Mouse (Mus musculus): ENCODE results near the gene Acads. TPM values are rescaled to one million over a fixed set of nuclear protein-coding genes. Genes with fewer than 3 reads are reported as not detected.

Acads gene
- total and polyA plus RNA-seq, 3 experiments: 31.9 to 56.5 TPM; not detected in 1

DNA sequence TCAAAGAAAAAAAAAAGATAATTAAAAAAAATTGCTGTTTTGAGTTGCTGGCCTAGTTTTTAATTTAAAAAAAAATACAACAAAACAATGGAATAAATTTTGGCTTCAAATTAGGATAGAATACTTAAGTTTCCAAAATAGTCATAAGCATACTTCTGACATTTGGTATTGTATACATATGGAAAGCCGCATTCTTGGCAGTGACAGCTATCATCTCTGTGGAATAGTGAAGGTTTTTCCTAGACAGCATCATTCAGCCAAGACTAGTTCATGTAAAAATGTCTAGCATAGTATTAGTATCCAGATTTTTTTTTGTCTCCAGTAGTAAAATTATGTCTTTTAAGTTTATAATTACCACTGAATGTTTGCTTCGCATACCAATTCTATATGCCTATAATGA, 33.5 kb downstream of the Acads start:
- Histone ChIP-seq H3K27ac (ENCODE audit: control insufficient read depth, low read depth, low read length) (no peak overlapping the region), H3K27me3 (ENCODE audit: control insufficient read depth in 1 of 2, insufficient read depth in 2 of 2, low read length in 2 of 2) (no peaks in the 10 kb centered on the region), H3K9me3 (replicated peaks; ENCODE audit: insufficient read depth, low read length) (no peaks in the 10 kb centered on the region), H3K9ac (ENCODE audit: control insufficient read depth, low read depth, low read length, poor library complexity, severe bottlenecking) (no peak overlapping the region), H3K4me1 (ENCODE audit: control insufficient read depth in 1 of 2, insufficient read depth in 2 of 2, low read length in 2 of 2) (no peaks in the 10 kb centered on the region), H3K4me3 (ENCODE audit: control insufficient read depth in 1 of 2, insufficient read depth in 1 of 2, low read depth in 2 of 2, low read length in 2 of 2) (no peak overlapping the region), H3K36me3 (ENCODE audit: control insufficient read depth in 1 of 2, insufficient read depth in 2 of 2, low read length in 2 of 2) (peaks cover 0 to 34% of the 10 kb centered on the region in 2 experiments; a peak in 2 of 4 replicates), H3K79me2 (ENCODE audit: control insufficient read depth, insufficient read depth, low read length, poor library complexity) (0 out of 2 replicates have a peak, but pooled peaks cover under 1% of the 10 kb centered on the region)
- TF ChIP-seq MEF2A (IDR thresholded peaks at IDR 0.05; ENCODE audit: extremely low read depth, insufficient replicate concordance, low read depth, low read length, poor library complexity, severe bottlenecking): no peak
- no peak for TF ChIP-seq HCFC1 (IDR thresholded peaks at IDR 0.05; ENCODE audit: low read depth, low read length)
- no peak for TF ChIP-seq TBP (IDR thresholded peaks at IDR 0.05; ENCODE audit: low read depth, low read length)
- no peak for TF ChIP-seq RAD21 (IDR thresholded peaks at IDR 0.05; ENCODE audit: low read depth, low read length)
- no peak for TF ChIP-seq CTCF (IDR thresholded peaks at IDR 0.05 in 2 of 3, conservative IDR thresholded peaks at IDR 0.05 in 1 of 3; ENCODE audit: control insufficient read depth in 1 of 3, insufficient read depth in 1 of 3, low read depth in 2 of 3, low read length in 3 of 3, poor library complexity in 1 of 3, severe bottlenecking in 1 of 3)
- TF ChIP-seq GATA1 (IDR thresholded peaks at IDR 0.05; ENCODE audit: low read depth, low read length): no peak
- no peak for TF ChIP-seq MAFK (IDR thresholded peaks at IDR 0.05; ENCODE audit: borderline replicate concordance, low read depth, low read length)
- no peak for TF ChIP-seq POLR2A (IDR thresholded peaks at IDR 0.05; ENCODE audit: control insufficient read depth in 1 of 2, insufficient read depth in 1 of 2, low read depth in 1 of 2, low read length in 2 of 2, poor library complexity in 1 of 2)
- no peak for TF ChIP-seq ZC3H11A (IDR thresholded peaks at IDR 0.05; ENCODE audit: low read depth, low read length)
- TF ChIP-seq ZKSCAN1 (IDR thresholded peaks at IDR 0.05; ENCODE audit: low read depth, low read length): no peak
- no peak for TF ChIP-seq MYB (IDR thresholded peaks at IDR 0.05; ENCODE audit: low read depth, low read length)
- no peak for TF ChIP-seq MYC (IDR thresholded peaks at IDR 0.05; ENCODE audit: low read depth, low read length)
- no peak for TF ChIP-seq MXI1 (IDR thresholded peaks at IDR 0.05; ENCODE audit: low read depth, low read length)
- no peak for TF ChIP-seq USF2 (IDR thresholded peaks at IDR 0.05; ENCODE audit: borderline replicate concordance in 1 of 2, insufficient read depth in 1 of 2, low read depth in 1 of 2, low read length in 2 of 2)
- TF ChIP-seq MAZ (IDR thresholded peaks at IDR 0.05; ENCODE audit: low read depth, low read length): no peak
- TF ChIP-seq TAL1 (IDR thresholded peaks at IDR 0.05; ENCODE audit: low read length): no peak
- TF ChIP-seq GABPA (IDR thresholded peaks at IDR 0.05; ENCODE audit: low read depth, low read length): no peak
- no peak for DNase-seq (ENCODE audit: low read depth, low spot score)

DNA sequence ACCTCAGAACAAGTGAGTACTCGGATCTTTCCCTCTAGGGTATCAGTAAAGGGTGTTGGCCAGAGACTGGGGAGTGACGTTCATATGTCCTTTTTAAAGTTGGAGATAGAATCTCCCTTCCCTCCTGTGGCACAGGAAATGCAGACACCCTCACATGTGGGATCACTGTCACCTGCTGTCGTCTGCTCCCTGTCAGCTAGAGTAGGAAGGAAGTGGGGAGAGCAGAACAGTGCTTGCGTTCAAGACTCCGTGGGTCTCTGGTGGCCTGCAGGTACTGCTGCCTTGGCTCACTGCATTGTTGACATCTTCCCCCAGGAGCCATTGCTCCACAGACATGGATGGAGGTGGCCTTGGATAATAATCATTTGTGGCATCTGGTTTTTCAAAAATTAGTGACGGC, 35.7 kb downstream of the Acads start:
- Histone ChIP-seq H3K36me3 (ENCODE audit: control insufficient read depth in 1 of 2, insufficient read depth in 2 of 2, low read length in 2 of 2) (peaks cover 2 to 18% of the 10 kb centered on the region in 2 experiments; a peak in 3 of 4 replicates), H3K27ac (ENCODE audit: control insufficient read depth, low read depth, low read length) (no peak overlapping the region), H3K9me3 (replicated peaks; ENCODE audit: insufficient read depth, low read length) (no peaks in the 10 kb centered on the region), H3K4me3 (ENCODE audit: control insufficient read depth in 1 of 2, insufficient read depth in 1 of 2, low read depth in 2 of 2, low read length in 2 of 2) (no peak overlapping the region), H3K79me2 (ENCODE audit: control insufficient read depth, insufficient read depth, low read length, poor library complexity) (no peaks in the 10 kb centered on the region), H3K27me3 (ENCODE audit: control insufficient read depth in 1 of 2, insufficient read depth in 2 of 2, low read length in 2 of 2) (no peaks in the 10 kb centered on the region), H3K4me1 (ENCODE audit: control insufficient read depth in 1 of 2, insufficient read depth in 2 of 2, low read length in 2 of 2) (peaks cover 0 to 2% of the 10 kb centered on the region in 2 experiments; a peak in 1 of 4 replicates), H3K9ac (ENCODE audit: control insufficient read depth, low read depth, low read length, poor library complexity, severe bottlenecking) (no peak overlapping the region)
- no peak for DNase-seq (ENCODE audit: low read depth, low spot score)
- TF ChIP-seq MAFK (IDR thresholded peaks at IDR 0.05; ENCODE audit: borderline replicate concordance, low read depth, low read length): no peak
- TF ChIP-seq MAZ (IDR thresholded peaks at IDR 0.05; ENCODE audit: low read depth, low read length): no peak
- no peak for TF ChIP-seq MYB (IDR thresholded peaks at IDR 0.05; ENCODE audit: low read depth, low read length)
- TF ChIP-seq UBTF (IDR thresholded peaks at IDR 0.05; ENCODE audit: borderline replicate concordance, insufficient read depth, low read depth, low read length): no peak
- no peak for TF ChIP-seq EP300 (IDR thresholded peaks at IDR 0.05; ENCODE audit: low read depth in 1 of 2, low read length in 2 of 2)
